Mouse (Mus musculus) heart, adult 10 weeks (tissue): Measurements from ENCODE around the gene Cyp2j6. TPM values are rescaled to one million over a fixed set of nuclear protein-coding genes. Genes with fewer than 3 reads are reported as not detected.

ENCODE experiments used
- polyA plus RNA-seq: library from polyadenylated mRNA; stranded (reverse); fragments of 350-450 nt; fragmentation: Illumina TruSeq; extraction: RNeasy Lipid Tissue Mini Kit (QIAGEN cat#74804); gene quantifications from one replicate; pipeline ENCODE4 v1.2.3, GENCODE M21; 2014; ENCODE audit warnings: low read depth, low replicate concordance

Gene Cyp2j6
- polyA plus RNA-seq = 5.6 TPM

GRCm38 (mm10) chr4:96553133-96553819, at the start of gene Cyp2j6:
Cyp2j6 (minus strand) TSS chr4:96553661.

DNA sequence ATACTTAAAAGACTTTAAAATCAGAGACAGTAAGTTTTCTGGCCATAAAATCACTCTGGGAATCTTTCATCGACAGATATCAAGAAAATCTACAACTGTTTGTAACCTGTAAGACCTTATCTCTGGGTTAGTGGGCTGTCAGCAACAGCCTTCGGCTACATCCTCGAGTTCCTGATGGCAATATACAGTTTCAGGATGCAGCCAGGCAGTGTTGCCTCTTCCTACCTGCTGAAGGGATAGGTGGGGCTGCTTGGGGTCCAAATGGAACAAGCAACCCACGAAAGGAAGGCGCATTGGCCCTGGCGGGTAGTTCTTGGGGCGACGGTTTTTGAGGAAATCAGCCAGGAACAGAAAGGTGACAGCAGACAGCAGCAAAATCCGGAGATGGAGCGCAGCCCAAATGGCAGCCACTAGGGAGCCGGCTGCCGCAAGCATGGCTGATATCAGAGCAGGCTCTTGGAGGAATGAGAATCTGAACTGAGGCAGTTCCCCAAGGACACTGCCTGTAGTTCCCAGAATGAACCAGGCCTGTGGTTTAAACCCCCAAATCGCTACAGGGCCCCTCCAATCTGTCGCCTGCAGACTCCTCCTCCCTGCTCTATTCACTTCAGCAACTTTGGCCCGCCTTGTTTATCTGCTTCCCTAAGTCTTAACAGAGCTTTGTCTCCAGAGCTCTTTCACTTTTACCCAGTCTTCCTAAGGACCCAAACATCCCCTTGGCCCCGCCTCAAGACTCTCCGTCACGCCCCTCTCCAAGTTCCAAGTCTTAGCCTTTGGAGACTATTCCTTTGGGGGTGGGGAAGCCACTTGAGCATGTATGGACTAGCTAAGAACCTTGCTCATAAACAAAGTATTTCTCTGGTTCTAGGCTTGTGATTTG, 37.7 kb upstream of the Cyp2j6 start, which contains the start of gene Cyp2j9:
Cyp2j9 (minus strand) TSS at position 668 of the 880 bp plus-strand sequence.

GRCm38 (mm10) chr4:96507286-96507685, 46.2 kb downstream of the Cyp2j6 start, which contains the start of gene Cyp2j8:
Cyp2j8 (minus strand) TSS chr4:96507386.

Other genes with a start within 250 kb of the Cyp2j6 start
- not detected for gene Cyp2j11, start 205.0 kb downstream of the Cyp2j6 start, polyA plus RNA-seq
- not detected for gene Cyp2j8, start 46.3 kb downstream of the Cyp2j6 start, polyA plus RNA-seq
- gene Cyp2j9, start 37.9 kb upstream of the Cyp2j6 start, polyA plus RNA-seq = 2.8 TPM
- gene Cyp2j5, start 110.5 kb upstream of the Cyp2j6 start, polyA plus RNA-seq = 0.50 TPM
- gene Gm12695, start 231.5 kb upstream of the Cyp2j6 start, polyA plus RNA-seq = not detected